Mouse (Mus musculus) megakaryocyte-erythroid progenitor cell, adult 5-6 weeks (primary cell): ENCODE data around the gene Cmya5. TPM values are rescaled to one million over a fixed set of nuclear protein-coding genes. Genes with fewer than 3 reads are reported as not detected.

Experiments used
- ATAC-seq: replicated peaks from 2 replicates; pipeline ENCODE4 v1.8.0; 2016; ENCODE audit warnings: mild to moderate bottlenecking, inconsistent platforms; ENCODE audit not compliant: severe bottlenecking, poor library complexity, low FRiP score, low TSS enrichment
- total RNA-seq, 2 experiments: library from RNA; stranded (forward) in 1 of 2; stranded (reverse) in 1 of 2; fragments of 200-1000, 215-1000 nt in 1 of 2; fragments of >200 nt in 1 of 2; fragmentation: Nextera tagmentation in 1 of 2; gene quantifications; 2 replicates each; pipeline ENCODE4 v1.2.3; 2014 to 2017

Cmya5 gene
- total RNA-seq, 2 experiments from 2014 or later = 0.23 TPM; not detected in 1

GRCm38 (mm10) chr13:93072871-93073411 is 71.6 kb downstream of the Cmya5 start:
- ATAC-seq = no peak

- ATAC-seq = no peak
Measured at GRCm38 (mm10) chr13:93070406-93070805, 74.1 kb downstream of the Cmya5 start.

GRCm38 (mm10) chr13:93069481-93069880 is 75.0 kb downstream of the Cmya5 start:
- no peak for ATAC-seq

DNA sequence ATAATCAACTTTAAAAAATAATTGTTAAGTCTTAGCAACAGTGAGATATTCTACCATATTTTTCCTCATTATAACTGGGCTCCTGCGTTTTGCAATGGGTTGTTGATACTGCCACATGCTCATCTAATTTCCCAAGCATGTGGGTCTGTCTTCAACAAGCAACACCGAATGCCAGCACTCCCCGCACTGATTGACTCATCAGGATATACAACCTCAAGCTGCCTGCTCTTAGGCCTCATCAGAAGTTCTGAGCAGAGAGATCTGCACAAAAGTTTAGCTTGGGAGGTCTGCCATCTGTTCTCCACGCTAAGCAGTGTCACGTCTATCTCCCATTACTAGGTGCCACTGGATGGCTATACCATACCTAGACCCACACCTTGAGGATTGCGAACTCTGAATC is 76.2 kb downstream of the Cmya5 start:
- no peak for ATAC-seq

DNA sequence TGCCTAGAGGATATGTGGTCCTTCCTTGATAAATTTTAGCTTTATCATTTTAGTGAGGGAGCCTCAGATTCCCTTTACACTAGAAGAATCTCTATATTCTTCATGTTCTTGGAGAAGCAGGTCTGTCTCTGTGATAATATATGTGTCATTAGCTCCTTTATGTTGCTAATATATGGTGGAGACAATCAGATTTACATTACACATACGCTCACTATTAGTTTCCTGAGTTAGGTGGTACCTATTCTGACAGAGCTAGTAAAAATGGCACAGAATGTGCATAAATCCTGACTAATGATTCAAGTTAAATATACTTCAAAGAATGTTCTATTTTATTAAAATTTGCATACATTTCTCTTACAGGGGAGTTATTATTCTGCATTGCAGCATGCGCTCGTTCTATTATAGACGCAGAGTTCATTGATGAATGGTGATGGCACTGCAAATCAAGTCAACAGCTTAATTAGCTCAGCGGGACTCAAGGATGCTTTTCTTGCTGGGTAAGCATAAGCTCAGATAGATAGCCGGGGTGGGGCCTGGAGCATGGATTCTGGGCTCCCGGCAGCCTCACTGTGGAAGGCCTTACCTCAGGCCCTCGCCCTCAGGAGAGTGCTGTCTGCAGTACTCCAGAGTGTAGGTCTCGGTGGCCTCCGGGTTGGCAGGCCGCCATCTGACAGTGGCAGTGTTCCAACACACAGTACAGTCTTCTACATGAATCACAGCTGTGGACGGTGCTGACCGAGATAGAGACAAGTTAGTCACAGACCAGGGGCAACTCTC is 81.5 kb downstream of the Cmya5 start:
- peak; percentile 70 for ATAC-seq

- ATAC-seq = no peak
Measured at GRCm38 (mm10) chr13:93061311-93061710, 83.2 kb downstream of the Cmya5 start.

- ATAC-seq = no peak
Measured at GRCm38 (mm10) chr13:93060437-93060836, 84.1 kb downstream of the Cmya5 start.

DNA sequence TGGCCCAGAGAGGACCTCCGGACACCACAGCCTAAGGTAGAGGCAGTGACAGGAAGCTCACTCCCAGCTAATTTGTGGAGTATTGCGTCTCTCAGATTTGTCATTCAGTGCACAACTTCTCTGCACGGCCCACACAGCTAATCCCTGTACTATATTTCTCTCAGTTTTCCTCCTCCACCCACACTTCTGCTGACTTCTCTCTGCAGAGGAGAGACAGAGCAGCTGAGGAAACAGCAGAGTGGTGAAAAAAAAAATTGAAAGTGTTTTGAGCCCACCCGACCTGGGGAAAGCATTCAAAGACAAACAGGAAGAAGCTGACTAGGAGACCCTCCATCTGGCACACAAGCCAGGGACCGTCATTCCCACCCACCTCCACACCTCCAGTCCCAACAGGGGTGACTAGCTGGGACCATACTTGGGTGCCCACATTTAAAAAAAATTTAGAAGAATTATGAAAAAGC is 85.9 kb downstream of the Cmya5 start:
- ATAC-seq = no peak

GRCm38 (mm10) chr13:93057492-93058260 is 86.8 kb downstream of the Cmya5 start:
- no peak for ATAC-seq

GRCm38 (mm10) chr13:93056091-93056490 is 88.4 kb downstream of the Cmya5 start:
- ATAC-seq = no peak

GRCm38 (mm10) chr13:93051483-93051882 is 93.0 kb downstream of the Cmya5 start:
- no peak for ATAC-seq

- 0 out of 2 replicates have a peak, but pooled peaks have one; percentile 14 for ATAC-seq
Measured at GRCm38 (mm10) chr13:93041021-93041420, 103.5 kb downstream of the Cmya5 start.

DNA sequence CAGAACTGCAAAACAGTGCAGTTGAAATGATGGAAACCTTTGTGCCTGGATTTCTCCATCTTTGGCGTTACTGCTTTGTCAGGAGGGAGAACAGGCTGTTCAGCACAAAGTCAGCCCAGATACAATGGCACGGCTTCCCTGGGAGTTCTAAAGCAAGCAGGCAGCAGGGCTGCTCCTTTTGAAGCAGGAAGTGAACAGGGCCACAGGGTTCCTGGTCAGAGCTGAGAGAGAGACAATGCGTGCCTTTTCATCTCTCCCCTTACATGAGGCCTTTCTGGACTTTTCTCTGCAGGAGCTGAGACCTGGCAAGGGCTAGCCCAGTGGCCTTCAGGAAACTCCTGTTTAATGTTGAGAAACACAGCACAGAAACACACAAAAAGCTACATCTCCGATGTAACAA is 108.3 kb downstream of the Cmya5 start:
- no peak for ATAC-seq

DNA sequence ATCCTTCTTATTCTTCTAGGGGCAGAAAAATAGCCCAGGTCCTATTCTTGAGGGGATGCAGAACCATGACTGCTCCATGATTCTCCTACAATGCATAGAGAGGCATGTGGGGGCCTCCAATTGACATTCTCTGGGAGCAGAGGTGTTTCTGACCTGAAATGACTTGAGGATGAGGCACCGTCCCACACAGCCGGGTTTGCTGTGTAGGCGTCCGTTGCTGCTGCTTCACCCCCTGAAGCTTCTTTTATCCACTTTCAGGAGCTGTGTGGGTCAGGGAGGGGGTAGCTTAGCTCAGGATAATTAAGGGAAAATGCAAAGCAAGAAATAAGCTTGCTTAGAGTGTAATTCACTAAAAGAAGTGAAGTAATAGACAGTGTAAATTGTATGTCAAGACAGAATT is 115.2 kb downstream of the Cmya5 start:
- no peak for ATAC-seq

DNA sequence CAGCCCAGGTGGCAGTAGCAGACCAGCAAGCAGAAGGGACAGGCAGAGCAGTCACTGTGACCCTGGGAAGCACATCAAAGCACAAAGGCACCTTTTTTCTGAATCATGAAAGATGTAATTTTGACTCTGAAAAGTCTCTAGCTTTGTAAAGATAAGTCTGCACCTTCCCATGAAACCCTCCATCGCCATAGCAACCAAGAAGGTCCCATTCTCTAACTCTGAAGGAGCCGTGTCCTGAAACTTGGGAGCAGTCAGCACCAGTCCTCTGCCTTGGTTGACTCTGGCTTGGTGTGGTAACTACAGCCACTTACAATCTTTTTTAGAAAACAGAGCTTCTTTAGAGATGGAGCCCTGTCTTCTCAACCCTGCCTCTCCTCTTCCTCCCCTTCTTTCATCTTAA is 119.7 kb downstream of the Cmya5 start:
- ATAC-seq = no peak

- ATAC-seq = no peak
Measured at GRCm38 (mm10) chr13:93022158-93022557, 122.4 kb downstream of the Cmya5 start.

DNA sequence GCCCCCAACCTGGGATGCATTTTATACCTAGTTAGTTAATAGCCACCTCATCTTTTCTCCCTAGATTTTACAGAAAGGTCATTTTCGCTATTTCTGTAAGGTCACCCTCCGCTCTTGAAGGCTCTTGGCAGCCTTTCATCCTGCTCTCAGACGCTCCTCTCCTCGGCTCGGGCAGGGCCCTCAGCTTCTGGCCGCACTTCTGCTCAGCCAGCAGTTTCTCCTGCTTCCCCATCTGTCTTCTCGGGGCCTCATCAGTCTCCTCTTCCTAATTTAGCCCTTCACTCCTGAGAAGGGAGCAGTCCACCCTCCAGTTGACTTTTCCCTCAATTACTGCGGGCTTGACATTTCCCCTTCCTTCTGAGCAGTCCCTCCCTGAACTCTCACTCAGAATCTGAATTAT is 131.6 kb downstream of the Cmya5 start:
- ATAC-seq = no peak

- no peak for ATAC-seq
Measured at GRCm38 (mm10) chr13:93011315-93011714, 133.2 kb downstream of the Cmya5 start.

DNA sequence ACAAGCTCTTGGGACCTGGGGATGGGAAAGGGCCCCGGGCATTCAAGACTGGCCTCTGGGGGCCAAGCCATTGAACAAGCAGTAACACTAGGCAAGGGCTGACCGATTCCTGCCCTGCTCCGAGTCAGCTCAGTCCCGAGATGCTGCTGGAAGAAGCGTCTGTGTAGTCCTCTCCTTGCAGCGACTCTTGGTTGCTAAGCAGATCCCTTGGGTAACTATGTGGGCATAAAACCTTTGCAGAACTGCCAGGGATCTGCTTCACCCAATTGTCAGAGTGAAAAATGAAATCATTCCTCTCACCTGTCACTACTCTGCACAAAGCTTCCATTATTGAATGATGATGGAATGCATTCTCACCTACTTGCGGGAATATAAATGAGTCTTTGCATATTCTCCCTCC is 134.0 kb downstream of the Cmya5 start:
- ATAC-seq = no peak

DNA sequence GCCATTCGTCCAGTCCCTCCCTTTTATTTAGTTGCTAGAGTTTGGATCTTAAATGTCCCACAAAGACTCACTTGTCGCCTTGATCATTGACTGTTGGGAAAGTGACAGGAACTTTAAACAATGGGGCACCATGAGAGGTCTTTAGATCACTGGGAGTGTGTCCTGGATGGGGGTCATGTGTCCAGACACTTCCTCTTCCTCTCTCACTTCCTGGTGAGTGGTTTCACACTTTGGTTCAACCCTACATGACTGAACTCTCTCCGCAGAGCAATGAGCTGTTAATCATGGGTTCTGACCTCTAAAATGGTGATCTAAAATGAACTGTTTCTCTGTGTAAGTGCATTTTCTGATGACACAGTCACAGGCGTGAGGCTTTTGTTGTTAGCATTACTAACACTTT is 137.4 kb downstream of the Cmya5 start:
- no peak for ATAC-seq
